23 mouse cellular contexts compared by ENCODE assay signal in the genomic region with DNA sequence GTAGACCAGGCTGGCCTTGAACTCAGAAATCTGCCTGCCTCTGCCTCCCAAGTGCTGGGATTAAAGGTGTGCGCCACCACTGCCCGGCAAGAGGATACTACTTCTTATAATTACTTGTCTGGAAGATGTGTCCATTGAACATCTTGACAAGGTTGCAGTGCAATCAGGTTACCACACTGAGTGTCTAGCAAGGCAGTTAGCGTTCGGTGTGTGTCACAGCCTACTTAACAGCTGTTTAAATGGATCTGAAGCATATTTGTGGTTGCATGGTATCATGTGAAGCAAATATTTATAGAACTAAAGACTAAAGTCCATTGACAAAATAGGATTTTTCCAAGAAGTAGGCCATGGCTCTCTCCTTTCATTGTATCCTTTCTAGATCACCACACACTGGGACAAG.
"Had no signal": no experiment of that assay in that cellular context is flagged by ENCODE, and none has a peak within 500 bp of the region (broad histone marks: within the 10 kb centered on the region; RNA-seq: fewer than 3 reads in every experiment).

No protein-coding gene starts in this region.

- H3K27ac ChIP-seq: heart, embryonic 10.5 days; hindbrain, embryonic 13.5 days; intestine, embryonic 15.5 days; layer of hippocampus, adult 2 months; left cerebral cortex, adult 2 months; limb, embryonic 10.5 days; limb, embryonic 12.5 days; liver, embryonic 12.5 days had no signal

- ATAC-seq: forebrain, postnatal 0 days; hindbrain, embryonic 16.5 days; inflammation-experienced regulatory T-cells, adult 6 months; intestine, embryonic 15.5 days; intestine, postnatal 0 days; liver, embryonic 12.5 days had no signal

- H3K9ac ChIP-seq: forebrain, postnatal 0 days; heart, embryonic 12.5 days; hindbrain, embryonic 13.5 days; intestine, embryonic 15.5 days; limb, embryonic 12.5 days; liver, embryonic 12.5 days had no signal

- H3K4me2 ChIP-seq: heart, embryonic 12.5 days; hindbrain, embryonic 13.5 days; intestine, embryonic 15.5 days; limb, embryonic 12.5 days; liver, embryonic 12.5 days had no signal

- H3K4me3 ChIP-seq: heart, embryonic 10.5 days; heart, embryonic 12.5 days; hindbrain, embryonic 13.5 days; intestine, embryonic 15.5 days; layer of hippocampus, adult 2 months; left cerebral cortex, adult 2 months; limb, embryonic 10.5 days; limb, embryonic 12.5 days; liver, embryonic 12.5 days had no signal

- H3K27me3 ChIP-seq: heart, embryonic 12.5 days; hindbrain, embryonic 13.5 days; intestine, embryonic 15.5 days; limb, embryonic 12.5 days; liver, embryonic 12.5 days had no signal

- DNase-seq: forebrain, postnatal 0 days; gastrocnemius, postnatal 14 days; gastrocnemius, postnatal 36 days; heart, adult 18-20 months; heart, postnatal 10 days; heart, postnatal 36 days; kidney, adult 18-20 months; kidney, adult 8-10 months; kidney, postnatal 10 days; kidney, postnatal 25 days; kidney, postnatal 4 days had no signal

- H3K9me3 ChIP-seq: heart, embryonic 10.5 days; heart, embryonic 12.5 days; hindbrain, embryonic 13.5 days; intestine, embryonic 15.5 days; limb, embryonic 10.5 days; limb, embryonic 12.5 days; liver, embryonic 12.5 days had no signal

- H3K36me3 ChIP-seq: heart, embryonic 10.5 days; heart, embryonic 12.5 days; hindbrain, embryonic 13.5 days; intestine, embryonic 15.5 days; limb, embryonic 10.5 days; limb, embryonic 12.5 days; liver, embryonic 12.5 days had no signal
